24 mouse cellular contexts compared by ENCODE assay signal in genomic region chr3:29602140-29602539, GRCm38 (mm10).
DNase-seq lines count a peak whose midpoint lies in the region; ATAC-seq lines count a peak whose summit lies in the region.
"Had no signal": no experiment of that assay in that cellular context is flagged by ENCODE, and none has a peak within 500 bp of the region (broad histone marks: within the 10 kb centered on the region; RNA-seq: fewer than 3 reads in every experiment).

No protein-coding gene starts in this region.

- ATAC-seq in forebrain, embryonic 13.5 days = 0 out of 2 replicates have a peak, but pooled peaks have one; percentile 41
- ATAC-seq in forebrain, embryonic 11.5 days (replicated peaks; ENCODE audit: low FRiP score) = no peak
- peak; percentile 43; the same call in 1 of the 2 replicates for ATAC-seq in kidney, embryonic 15.5 days (replicated peaks; ENCODE audit: low FRiP score)
- no peak for ATAC-seq in midbrain, embryonic 12.5 days (ENCODE audit: low FRiP score, low read depth)
- ATAC-seq in midbrain, embryonic 11.5 days (ENCODE audit: low FRiP score) = no peak
- ATAC-seq: CD4-positive, CD25-positive, alpha-beta regulatory T cell, adult 4 months; forebrain, embryonic 16.5 days had no signal

- no peak overlapping the region for H3K4me2 ChIP-seq in forebrain, embryonic 13.5 days
- no peak overlapping the region for H3K4me2 ChIP-seq in forebrain, embryonic 11.5 days (ENCODE audit: low read depth, low read length, severe bottlenecking)
- no peak overlapping the region for H3K4me2 ChIP-seq in kidney, embryonic 15.5 days
- H3K4me2 ChIP-seq in midbrain, embryonic 12.5 days (replicated peaks) = no peak overlapping the region
- no peak overlapping the region for H3K4me2 ChIP-seq in midbrain, embryonic 11.5 days
- H3K4me2 ChIP-seq: embryonic facial prominence, embryonic 13.5 days; hindbrain, embryonic 12.5 days had no signal

- H3K27me3 ChIP-seq in forebrain, embryonic 13.5 days = no peaks in the 10 kb centered on the region
- H3K27me3 ChIP-seq in forebrain, embryonic 11.5 days (ENCODE audit: control insufficient read depth, insufficient read depth, low read length) = no peaks in the 10 kb centered on the region
- no peaks in the 10 kb centered on the region for H3K27me3 ChIP-seq in kidney, embryonic 15.5 days
- H3K27me3 ChIP-seq in midbrain, embryonic 12.5 days = no peaks in the 10 kb centered on the region
- no peaks in the 10 kb centered on the region for H3K27me3 ChIP-seq in midbrain, embryonic 11.5 days (ENCODE audit: control insufficient read depth, insufficient read depth, low read length)
- H3K27me3 ChIP-seq: embryonic facial prominence, embryonic 13.5 days; hindbrain, embryonic 12.5 days had no signal

- H3K9me3 ChIP-seq in forebrain, embryonic 13.5 days (replicated peaks) = no peaks in the 10 kb centered on the region
- H3K9me3 ChIP-seq in forebrain, embryonic 11.5 days (ENCODE audit: control insufficient read depth, low read length) = no peaks in the 10 kb centered on the region
- H3K9me3 ChIP-seq in kidney, embryonic 15.5 days (replicated peaks) = no peaks in the 10 kb centered on the region
- no peaks in the 10 kb centered on the region for H3K9me3 ChIP-seq in midbrain, embryonic 12.5 days
- H3K9me3 ChIP-seq in midbrain, embryonic 11.5 days (ENCODE audit: control insufficient read depth, low read length) = no peaks in the 10 kb centered on the region
- H3K9me3 ChIP-seq: embryonic facial prominence, embryonic 13.5 days; G1E; heart, embryonic 10.5 days; hindbrain, embryonic 12.5 days had no signal

- H3K9ac ChIP-seq in forebrain, embryonic 13.5 days = no peak overlapping the region
- H3K9ac ChIP-seq in forebrain, embryonic 11.5 days (ENCODE audit: low read length) = no peak overlapping the region
- H3K9ac ChIP-seq in kidney, embryonic 15.5 days = no peak overlapping the region
- no peak overlapping the region for H3K9ac ChIP-seq in midbrain, embryonic 12.5 days (replicated peaks)
- no peak overlapping the region for H3K9ac ChIP-seq in midbrain, embryonic 11.5 days (ENCODE audit: low read length)
- H3K9ac ChIP-seq: embryonic facial prominence, embryonic 13.5 days; hindbrain, embryonic 12.5 days had no signal

- 42% methylated on average over 7 of the region's 7 CpGs for WGBS in forebrain, embryonic 13.5 days
- WGBS in forebrain, embryonic 11.5 days = 54% methylated on average over 7 of the region's 7 CpGs
- WGBS in kidney, embryonic 15.5 days = 74% methylated on average over 7 of the region's 7 CpGs
- WGBS in midbrain, embryonic 12.5 days = 49% methylated on average over 7 of the region's 7 CpGs
- 58% methylated on average over 7 of the region's 7 CpGs for WGBS in midbrain, embryonic 11.5 days

- no peak for DNase-seq in forebrain, embryonic 11.5 days (ENCODE audit: low spot score)
- DNase-seq in kidney, adult 11 months = no peak
- no peak for DNase-seq in midbrain, embryonic 11.5 days (ENCODE audit: low spot score, missing footprints)
- DNase-seq in brain, adult 2 months (ENCODE audit: low read depth, low spot score) = peak; percentile 8
- no peak for DNase-seq in cerebellum, postnatal 10 days
- DNase-seq: adrenal gland, adult 8-10 months; adrenal gland, postnatal 36 days; B cell, adult 2 months; cerebellum, adult 11-12 months; cerebellum, adult 9-10 months; cerebellum, postnatal 36 days; gastrocnemius, postnatal 10 days; heart, adult 18-20 months; heart, postnatal 10 days; heart, postnatal 4 days had no signal

- no peaks in the 10 kb centered on the region for H3K36me3 ChIP-seq in forebrain, embryonic 13.5 days (ENCODE audit: poor library complexity, severe bottlenecking)
- no peaks in the 10 kb centered on the region for H3K36me3 ChIP-seq in forebrain, embryonic 11.5 days (ENCODE audit: control insufficient read depth, insufficient read depth, low read length)
- H3K36me3 ChIP-seq in kidney, embryonic 15.5 days = no peaks in the 10 kb centered on the region
- no peaks in the 10 kb centered on the region for H3K36me3 ChIP-seq in midbrain, embryonic 12.5 days
- no peaks in the 10 kb centered on the region for H3K36me3 ChIP-seq in midbrain, embryonic 11.5 days (ENCODE audit: control insufficient read depth, insufficient read depth, low read length)
- H3K36me3 ChIP-seq: embryonic facial prominence, embryonic 13.5 days; G1E; heart, embryonic 10.5 days; hindbrain, embryonic 12.5 days had no signal

- H3K4me3 ChIP-seq in forebrain, embryonic 13.5 days = no peak overlapping the region
- no peak overlapping the region for H3K4me3 ChIP-seq in forebrain, embryonic 11.5 days (ENCODE audit: low read depth, low read length)
- H3K4me3 ChIP-seq in kidney, embryonic 15.5 days (replicated peaks) = no peak overlapping the region
- no peak overlapping the region for H3K4me3 ChIP-seq in midbrain, embryonic 12.5 days
- no peak overlapping the region for H3K4me3 ChIP-seq in midbrain, embryonic 11.5 days (ENCODE audit: low read depth, low read length)
- H3K4me3 ChIP-seq: embryonic facial prominence, embryonic 13.5 days; heart, embryonic 10.5 days; hindbrain, embryonic 12.5 days had no signal

- H3K27ac ChIP-seq in forebrain, embryonic 13.5 days = no peak overlapping the region
- no peak overlapping the region for H3K27ac ChIP-seq in forebrain, embryonic 11.5 days (ENCODE audit: low read depth, low read length)
- peak overlapping the region; percentile 37; the same call in 1 of the 2 replicates for H3K27ac ChIP-seq in kidney, embryonic 15.5 days
- 0 out of 2 replicates have a peak overlapping the region, but pooled peaks have one; percentile 12 for H3K27ac ChIP-seq in midbrain, embryonic 12.5 days (replicated peaks)
- no peak overlapping the region for H3K27ac ChIP-seq in midbrain, embryonic 11.5 days (ENCODE audit: low read depth, low read length)
- H3K27ac ChIP-seq: embryonic facial prominence, embryonic 13.5 days; heart, embryonic 10.5 days; hindbrain, embryonic 12.5 days had no signal

- peaks cover 10% of the 10 kb centered on the region for H3K4me1 ChIP-seq in forebrain, embryonic 13.5 days
- no peaks in the 10 kb centered on the region for H3K4me1 ChIP-seq in forebrain, embryonic 11.5 days (replicated peaks; ENCODE audit: control insufficient read depth, insufficient read depth, low read length)
- H3K4me1 ChIP-seq in kidney, embryonic 15.5 days = no peaks in the 10 kb centered on the region
- H3K4me1 ChIP-seq in midbrain, embryonic 12.5 days = peaks cover 5% of the 10 kb centered on the region
- no peaks in the 10 kb centered on the region; the same call in 1 of the 2 replicates for H3K4me1 ChIP-seq in midbrain, embryonic 11.5 days (ENCODE audit: control insufficient read depth, insufficient read depth, low read length)
- H3K4me1 ChIP-seq: embryonic facial prominence, embryonic 13.5 days; heart, embryonic 10.5 days; hindbrain, embryonic 12.5 days had no signal

Comparison
In these comparisons a context has a peak if more than half of its experiments do, and no peak if none do; other contexts are left out.
1. ATAC-seq: peak in forebrain, embryonic 13.5 days (single experiment) and kidney, embryonic 15.5 days (single experiment); none in forebrain, embryonic 11.5 days (single experiment), midbrain, embryonic 12.5 days (single experiment) and midbrain, embryonic 11.5 days (single experiment).
2. H3K27ac ChIP-seq: peak in kidney, embryonic 15.5 days (single experiment) and midbrain, embryonic 12.5 days (single experiment); none in forebrain, embryonic 13.5 days (single experiment), forebrain, embryonic 11.5 days (single experiment) and midbrain, embryonic 11.5 days (single experiment).